Mouse (Mus musculus) G1E-ER4 (cell line): ENCODE measurements around the gene Rbm20. TPM values are rescaled to one million over a fixed set of nuclear protein-coding genes. Genes with fewer than 3 reads are reported as not detected.

Experiments used
- GATA1 ChIP-seq: IDR thresholded peaks from one replicate; pipeline ENCODE4 v1.8.0; 2012; ENCODE audit warnings: low read length, inconsistent platforms
- polyA plus RNA-seq: library from polyadenylated mRNA; stranded (reverse); fragments of >175 nt; gene quantifications from 2 replicates; pipeline ENCODE4 v1.2.3, GENCODE M21; 2012

Gene Rbm20
- polyA plus RNA-seq, 1 experiment, result 0.39 TPM

DNA sequence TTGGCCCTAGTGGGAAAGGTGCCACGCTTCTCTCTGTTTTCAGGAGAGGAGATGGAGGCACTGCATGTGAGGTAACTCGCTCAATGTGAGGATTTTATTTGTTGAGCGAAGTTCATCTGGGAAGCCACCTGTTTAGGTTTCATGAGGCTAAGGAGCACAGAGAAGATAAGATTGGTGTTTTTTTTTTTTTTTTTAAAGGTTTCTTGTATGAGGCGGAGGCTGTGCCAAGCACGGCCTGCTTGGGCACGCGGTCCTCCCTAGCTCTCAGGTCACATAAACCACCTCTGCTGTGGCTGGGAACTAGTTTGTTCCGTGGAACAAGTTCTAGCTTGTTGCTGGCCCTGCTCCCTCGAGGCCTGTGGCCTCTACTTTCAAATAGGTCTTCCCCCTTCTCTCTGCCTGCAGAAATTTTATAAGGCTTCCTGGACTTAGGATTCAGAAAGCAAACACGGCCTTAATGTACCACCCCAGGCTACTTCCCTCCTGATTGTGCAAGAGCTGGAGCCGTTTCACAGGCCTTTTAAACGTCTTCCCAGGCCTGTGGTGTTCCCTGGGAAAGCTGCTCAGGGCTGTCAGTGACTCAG, 217.5 kb downstream of the Rbm20 start:
- TF ChIP-seq GATA1, result no peak

- TF ChIP-seq GATA1, result no peak
These were observed 220.9 kb downstream of the Rbm20 start for GRCm38 (mm10) chr19:53898046-53898445.

- no peak for TF ChIP-seq GATA1
These were observed 221.4 kb downstream of the Rbm20 start for GRCm38 (mm10) chr19:53898498-53898897.

DNA sequence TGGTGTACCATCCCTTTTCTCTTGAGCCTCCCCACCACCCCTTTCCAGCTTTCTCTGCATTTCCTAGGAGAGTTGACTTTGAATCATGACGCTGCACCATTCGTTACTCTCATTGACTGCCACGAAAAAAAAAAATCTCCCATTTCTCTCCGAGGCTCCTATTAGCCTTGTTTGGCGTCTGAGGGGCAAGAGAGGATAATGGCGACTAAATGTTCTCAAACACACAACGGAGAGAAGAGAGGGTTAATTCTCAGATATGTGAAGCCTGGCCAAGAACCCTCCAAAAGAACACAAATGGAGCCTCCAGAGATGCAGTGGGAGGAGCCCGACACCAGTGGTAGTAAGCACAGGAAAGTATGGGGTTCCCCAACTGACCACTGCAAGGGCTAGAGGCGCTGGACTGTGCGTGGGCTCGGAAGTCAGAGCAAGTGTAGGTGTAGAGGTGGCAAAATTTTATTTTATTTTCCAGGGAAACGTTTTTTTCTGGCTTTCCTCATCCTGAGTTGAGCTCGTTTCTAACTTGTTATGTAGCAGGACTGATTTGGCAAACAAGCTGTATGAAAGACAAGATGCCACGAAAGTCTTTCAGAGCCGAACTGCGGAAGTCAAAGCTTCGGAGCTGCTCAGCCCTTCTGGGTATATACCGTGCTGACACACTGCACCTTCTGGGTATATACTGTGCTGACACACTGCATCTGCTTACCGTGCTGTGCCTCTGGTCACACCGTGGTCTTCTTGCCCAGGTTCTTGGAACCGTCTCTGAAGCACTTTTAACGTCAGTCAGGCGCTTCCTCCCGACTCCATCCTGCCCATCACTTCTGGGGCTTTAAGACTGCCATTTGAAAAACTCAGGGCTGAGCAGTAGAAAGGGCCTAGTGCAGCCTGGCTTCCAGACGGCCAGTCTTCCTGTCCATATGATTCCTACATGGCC, 222.1 kb downstream of the Rbm20 start:
- no peak for TF ChIP-seq GATA1

GRCm38 (mm10) chr19:53899941-53900610, 223.0 kb downstream of the Rbm20 start:
- TF ChIP-seq GATA1, result no peak

DNA sequence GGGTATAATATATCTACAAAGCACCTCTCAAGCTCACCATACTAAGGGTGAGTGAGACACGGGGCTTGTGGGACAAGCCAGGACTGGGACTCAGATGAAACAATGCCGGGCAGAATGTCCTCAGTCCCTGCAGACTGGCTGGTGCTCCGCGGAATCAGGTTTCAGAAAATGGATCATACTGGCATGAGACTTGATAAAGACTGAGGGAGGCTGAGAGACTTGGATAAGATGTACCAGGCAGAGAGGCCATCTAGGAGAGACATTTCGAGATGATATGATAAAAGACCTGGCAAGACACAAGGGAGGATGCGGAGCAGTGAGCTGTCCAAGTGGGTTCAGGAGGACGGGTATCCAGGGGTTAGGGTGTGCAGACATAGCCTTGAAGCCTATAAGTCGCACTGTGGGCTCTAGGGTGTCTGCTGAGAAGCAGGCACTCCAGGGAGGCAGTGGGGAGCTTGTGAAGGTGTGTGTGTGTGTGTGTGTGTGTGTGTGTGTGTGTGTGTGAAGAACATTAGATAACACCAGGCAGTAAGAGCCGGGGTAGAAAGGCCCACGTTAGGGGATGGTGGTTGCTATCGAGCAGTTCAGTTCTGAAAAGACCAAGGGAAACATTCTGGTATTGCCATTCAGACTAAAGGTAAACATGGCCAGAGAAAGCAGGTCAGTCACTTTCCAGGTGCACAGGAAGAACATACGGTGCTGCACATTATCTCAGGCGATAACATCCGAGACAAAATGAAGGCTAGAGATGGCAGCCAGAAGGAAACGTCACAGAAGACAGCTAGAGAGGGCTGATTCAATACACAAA, 225.0 kb downstream of the Rbm20 start:
- peak; percentile 38 for TF ChIP-seq GATA1

- TF ChIP-seq GATA1, result no peak
These were observed 225.8 kb downstream of the Rbm20 start for GRCm38 (mm10) chr19:53902739-53903487.

GRCm38 (mm10) chr19:53903507-53904321, 226.6 kb downstream of the Rbm20 start:
- TF ChIP-seq GATA1, result no peak

- TF ChIP-seq GATA1, result no peak
These were observed 227.9 kb downstream of the Rbm20 start for GRCm38 (mm10) chr19:53904833-53905480.

- no peak for TF ChIP-seq GATA1
These were observed 229.1 kb downstream of the Rbm20 start for GRCm38 (mm10) chr19:53906033-53906702.

DNA sequence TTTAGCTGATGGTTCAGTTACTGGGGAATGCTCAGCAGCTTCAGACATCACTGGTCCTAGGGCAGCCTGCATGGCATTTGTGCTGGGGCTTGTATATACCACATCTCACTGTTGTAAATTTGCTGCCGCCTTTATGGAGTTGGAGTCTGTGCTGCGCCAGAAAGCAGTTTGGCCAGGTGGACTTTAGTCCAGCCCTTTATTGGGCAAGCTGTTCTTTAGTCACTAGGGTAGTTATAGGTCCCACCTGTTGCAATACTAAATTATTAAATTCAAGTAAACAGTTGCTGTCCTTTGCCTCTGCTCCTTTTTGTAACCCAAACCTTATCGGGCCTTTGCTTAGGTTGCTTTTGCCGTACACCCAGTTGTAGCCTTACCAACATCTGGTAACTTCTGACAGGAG, 237.8 kb downstream of the Rbm20 start:
- no peak for TF ChIP-seq GATA1

Other genes starting within 250 kb of the Rbm20 start
- not detected in 2 replicates for gene Dusp5, start 148.2 kb upstream of the Rbm20 start, polyA plus RNA-seq
- gene Nutf2-ps1, start 88.2 kb upstream of the Rbm20 start, polyA plus RNA-seq, result 167 and 201 TPM in 2 replicates
- 30.2 and 36.3 TPM in 2 replicates for gene Smc3, start 76.9 kb upstream of the Rbm20 start, polyA plus RNA-seq
- gene Pdcd4, start 214.9 kb downstream of the Rbm20 start, polyA plus RNA-seq, result 38.8 and 58.0 TPM in 2 replicates